Mouse (Mus musculus) kidney, postnatal 4 days (tissue): ENCODE measurements around the gene Lmntd2.
"Not testable (repeated sequence)": the region's sequence is repeated elsewhere in the genome, so short reads cannot be mapped to it uniquely, and the experiment has no call there.

Experiments
- DNase-seq, 2 experiments: peaks; one replicate each; pipeline ENCODE4 v3.0.0; 2021; ENCODE audit warnings: mixed read lengths in 2 of 2

The Lmntd2 gene

DNA sequence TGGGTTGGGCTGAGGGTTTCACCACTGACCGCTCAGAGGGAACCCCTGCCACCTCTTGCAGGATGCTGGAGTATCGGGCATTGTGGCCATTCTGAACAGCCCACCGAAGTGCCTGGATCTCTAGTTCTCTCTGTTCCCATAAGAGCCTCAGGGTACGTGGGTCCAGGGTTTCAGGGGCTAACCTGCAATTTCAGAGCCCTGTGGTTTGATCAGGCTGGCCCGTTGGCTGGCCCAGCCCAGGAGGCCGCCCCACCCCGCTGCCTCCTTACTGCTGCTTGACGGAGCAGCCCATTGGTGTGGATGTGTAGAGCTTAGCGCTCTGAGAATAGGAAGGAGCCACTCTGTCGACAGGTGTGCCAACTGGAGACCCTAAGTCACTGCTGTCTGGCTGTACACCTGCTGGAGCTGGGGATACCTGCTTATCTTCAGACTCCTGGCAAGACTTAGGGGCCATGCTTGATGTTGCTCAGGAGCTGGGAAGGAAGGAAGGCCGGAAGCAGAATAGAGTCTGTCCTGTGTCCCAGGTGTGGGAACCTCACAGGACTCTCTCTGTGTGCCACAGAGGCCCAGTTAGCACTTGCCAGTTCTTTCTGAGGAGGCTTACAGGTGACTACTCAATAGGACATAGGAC, at the start of gene Lmntd2:
TSS of gene Lmntd2 (minus strand) at position 476 of the 631 bp plus-strand sequence.
- no peak for DNase-seq

DNA sequence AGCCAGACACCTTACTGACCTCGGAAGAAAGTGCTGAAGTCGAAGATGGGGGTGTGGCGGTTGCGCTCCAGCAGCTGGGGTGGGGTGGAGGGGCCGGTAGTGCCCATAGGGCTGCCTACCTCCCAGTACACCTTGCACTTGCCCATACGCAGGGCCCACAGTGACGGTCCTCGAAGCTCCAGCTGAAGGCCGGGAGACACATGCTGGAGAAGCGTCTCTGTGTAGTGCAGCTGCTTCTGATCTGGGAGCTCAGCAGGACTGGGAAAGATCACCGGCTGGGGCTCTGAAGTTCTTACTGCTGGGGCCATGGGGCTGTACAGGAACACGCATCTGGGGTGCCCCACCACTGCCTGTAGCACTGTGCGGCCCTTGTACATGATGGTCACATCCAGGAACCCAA, 49.8 kb upstream of the Lmntd2 start:
- DNase-seq = no peak

DNA sequence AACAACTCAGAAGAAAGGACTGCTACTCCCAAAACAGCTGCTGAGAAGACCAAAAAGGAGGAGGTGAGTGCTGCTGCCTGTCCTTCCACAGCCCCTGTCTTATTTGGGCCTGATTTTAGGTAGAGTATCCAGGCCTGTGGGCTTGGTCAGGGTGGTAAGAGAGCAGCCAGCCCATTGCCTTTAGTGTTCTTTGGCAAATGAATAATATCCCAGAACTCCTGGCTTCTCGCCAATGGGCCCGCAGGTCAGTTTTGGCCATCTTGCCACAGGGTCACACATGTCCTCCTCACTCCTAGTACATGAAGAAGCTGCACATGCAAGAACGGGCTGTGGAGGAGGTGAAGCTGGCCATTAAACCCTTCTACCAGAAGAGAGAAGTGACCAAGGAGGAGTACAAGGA, 47.6 kb upstream of the Lmntd2 start:
- no peak for DNase-seq

DNA sequence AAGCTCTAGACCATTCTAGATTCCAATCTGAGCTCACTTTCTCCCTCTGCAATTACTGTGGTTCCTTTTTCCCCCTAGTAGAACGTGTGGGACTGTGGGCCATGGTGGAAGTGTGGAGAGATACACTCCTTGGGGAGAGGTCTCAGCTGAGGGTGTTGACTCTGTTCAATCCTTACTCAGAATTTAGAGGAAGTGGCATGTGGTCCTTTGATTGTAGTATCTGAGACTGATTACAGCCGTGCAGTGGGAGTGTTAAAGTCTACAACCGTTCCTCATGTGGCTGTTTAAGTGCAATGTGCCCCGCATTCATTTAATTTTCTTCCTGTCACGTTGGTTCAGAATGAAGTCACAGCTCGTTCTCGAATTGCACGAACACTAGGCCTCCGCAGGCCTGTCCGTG, 42.3 kb upstream of the Lmntd2 start:
- DNase-seq = no peak

- not testable (repeated sequence) for DNase-seq
Measured at GRCm38 (mm10) chr7:141250486-141250885, 36.6 kb upstream of the Lmntd2 start.

DNA sequence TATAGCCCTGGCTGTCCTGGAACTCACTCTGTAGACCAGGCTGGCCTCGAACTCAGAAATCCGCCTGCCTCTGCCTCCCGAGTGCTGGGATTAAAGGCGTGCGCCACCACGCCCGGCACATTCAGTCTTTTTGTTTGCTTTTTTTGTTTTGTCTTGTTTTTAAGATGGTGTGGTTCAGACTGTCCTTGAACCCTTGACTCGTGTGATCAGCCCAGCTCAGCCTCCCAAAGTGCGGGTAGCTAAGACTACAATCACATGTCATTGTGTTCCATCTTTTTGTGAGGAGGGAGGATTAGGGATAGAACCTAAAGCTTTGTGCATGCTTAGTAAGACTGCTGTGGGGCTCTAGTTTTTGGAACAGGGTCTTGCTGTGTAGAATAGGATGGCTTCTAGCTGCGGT, 17.7 kb upstream of the Lmntd2 start:
- DNase-seq = no peak

DNA sequence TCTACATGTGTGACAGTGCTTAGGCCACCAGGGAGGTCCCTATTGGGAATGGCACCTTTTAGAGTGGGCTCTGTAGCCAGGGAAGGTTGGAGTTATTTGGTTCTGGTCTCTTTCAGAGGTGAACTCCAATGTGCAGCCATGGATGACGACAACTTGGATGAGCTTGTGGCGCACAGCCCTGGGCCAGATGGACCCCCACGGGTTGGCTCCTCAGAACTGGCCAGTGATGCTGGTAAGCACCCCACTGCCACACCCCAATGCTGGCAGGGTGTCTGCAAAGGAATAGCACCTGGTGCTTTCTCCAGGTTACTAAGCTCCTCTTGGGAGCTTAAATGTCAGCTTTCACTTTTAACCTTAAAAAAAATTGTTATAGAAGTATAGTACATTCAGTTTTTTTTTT, 17.2 kb upstream of the Lmntd2 start:
- no peak for DNase-seq

- DNase-seq = no peak
Measured at GRCm38 (mm10) chr7:141230570-141230969, 16.7 kb upstream of the Lmntd2 start.

DNA sequence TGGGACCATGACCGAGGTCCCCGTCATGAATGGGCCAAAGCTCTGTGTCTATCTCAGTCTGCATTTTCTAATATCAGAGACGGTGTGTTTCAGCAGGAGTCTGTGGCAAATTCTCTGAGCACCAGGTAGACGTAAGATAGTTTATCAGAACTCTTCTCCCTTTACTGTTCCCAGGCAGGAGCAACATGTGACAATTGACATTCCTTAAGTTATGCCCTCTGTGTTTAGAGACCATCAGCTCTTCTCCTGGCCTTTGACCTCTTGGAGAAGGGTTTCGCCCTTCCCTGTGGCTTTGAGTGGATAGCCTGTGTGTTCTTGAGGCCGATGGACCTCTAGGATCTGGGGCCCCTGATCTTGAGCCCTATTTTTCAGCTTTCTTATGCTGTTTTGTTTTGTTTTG, 15.8 kb upstream of the Lmntd2 start:
- DNase-seq = no peak

DNA sequence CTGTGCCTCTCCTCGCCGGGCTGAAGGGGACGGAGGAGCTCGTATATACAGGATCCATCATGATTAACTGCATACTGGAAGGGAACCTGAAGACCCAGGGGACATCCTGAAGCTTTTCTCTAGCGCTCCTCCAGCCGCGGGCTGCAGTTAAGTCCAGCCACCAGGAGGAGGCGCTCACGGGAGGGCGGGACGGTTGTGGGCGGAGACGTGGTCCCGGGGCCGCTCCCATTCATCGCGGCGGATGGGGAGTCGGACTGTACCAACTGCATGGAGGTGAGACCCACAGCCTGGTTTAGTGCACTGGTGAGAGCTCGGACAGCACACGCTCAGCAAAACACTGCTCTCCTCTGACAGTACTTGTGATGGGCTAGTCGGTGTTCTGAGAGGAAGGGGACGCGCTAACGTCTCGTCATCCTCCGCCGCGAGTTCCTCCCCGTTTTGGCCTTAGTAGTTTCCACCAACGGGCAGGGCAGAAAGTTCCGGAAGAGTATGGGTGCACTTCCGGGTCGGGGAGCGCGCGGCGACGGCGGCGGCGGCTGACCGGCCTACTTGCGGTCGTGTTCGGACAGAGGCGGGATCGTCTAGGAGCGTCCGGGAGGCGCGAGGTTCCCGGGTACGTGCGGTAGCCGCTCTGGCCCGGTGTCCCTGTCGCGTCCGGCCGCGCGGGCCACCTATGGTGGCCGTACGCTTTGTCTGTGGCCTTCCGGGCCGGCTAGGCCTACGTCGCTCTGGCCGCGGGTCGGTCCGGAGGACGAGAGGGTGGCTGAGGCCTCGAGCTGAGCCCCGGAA, 14.6 kb upstream of the Lmntd2 start, which contains the start of gene Phrf1:
TSS of gene Phrf1 (plus strand) at position 506 of the 789 bp plus-strand sequence.
- peak; percentile 96 for DNase-seq

DNA sequence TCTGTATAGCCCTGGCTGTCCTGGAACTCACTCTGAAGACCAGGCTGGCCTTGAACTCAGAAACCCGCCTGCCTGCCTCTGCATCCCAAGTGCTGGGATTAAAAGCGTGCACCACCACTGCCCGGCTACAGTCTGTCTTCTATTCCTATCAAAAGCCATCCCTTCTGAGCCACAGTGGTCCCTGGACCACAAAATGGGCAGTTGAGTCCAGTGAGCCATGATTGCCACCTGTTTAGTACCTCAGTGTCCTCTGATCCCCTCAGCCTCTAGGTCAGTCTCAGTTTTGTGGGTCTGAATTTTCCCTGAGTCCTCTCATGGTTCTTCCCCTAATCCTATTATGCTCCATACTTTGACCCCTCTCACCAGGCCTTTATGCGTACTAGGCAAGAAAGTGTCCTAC, 13.9 kb upstream of the Lmntd2 start:
- no peak for DNase-seq

DNA sequence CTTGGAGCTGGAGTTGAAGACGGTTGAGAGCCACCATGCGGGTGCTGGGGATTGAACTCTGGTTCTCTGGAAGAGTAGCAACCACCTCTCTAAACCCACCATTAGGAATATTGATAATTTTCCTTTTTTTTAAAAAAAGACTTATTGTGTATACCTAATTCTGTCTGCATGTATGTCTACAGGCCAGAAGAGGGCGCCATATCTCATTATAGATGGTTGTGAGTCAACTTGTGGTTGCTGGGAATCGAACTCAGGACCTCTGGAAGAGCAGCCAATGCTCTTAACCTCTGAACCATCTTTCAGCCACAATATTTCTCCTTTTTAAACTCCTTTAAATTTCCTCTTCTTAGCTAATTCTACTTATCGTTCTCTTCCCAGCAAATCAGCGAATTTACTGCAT, 12.7 kb upstream of the Lmntd2 start:
- no peak for DNase-seq

DNA sequence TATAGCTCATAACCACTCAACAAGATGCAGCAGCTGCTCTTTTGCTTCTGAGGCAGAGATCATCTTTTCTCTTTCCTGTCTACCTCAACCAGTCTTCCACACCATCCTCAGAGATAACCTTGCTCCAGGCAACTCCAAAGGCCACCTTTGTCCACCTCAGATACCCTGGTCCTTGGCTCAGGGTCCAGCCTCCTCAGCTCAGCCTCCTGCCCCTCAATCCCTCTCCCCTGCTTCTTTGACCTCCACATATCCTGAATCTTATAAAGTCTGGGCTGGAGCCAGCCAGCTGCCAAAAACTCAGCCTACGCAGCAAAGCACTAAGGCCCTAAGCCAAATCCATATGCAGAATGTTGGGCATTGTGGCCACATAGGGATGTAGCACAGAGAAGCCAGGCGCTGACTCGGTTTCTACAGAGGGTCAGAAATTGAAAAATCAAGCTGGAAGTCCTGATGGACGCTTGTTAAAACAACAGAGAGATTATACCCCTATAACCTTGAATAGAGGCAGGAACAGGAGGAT, 8.9 kb upstream of the Lmntd2 start:
- no peak for DNase-seq

DNA sequence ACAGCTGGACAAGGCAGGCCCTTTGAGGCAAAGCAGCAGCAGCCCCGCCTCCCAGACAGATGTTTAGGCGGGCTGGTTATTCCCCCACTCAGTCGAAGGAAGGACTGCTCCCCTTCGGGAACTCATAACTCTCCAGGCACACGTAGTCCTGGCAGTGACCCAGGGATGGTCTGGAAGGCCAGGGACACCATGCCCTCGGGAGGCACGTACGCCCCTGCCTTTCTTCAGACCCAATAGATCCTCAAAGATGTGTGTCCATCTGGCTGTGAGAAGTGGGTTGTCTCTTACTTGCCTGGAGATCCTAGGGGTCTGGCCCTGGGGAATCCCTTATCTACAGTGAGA, 8.2 kb upstream of the Lmntd2 start:
- DNase-seq = no peak

- DNase-seq = peak; percentile 98 to 99
Measured at GRCm38 (mm10) chr7:141221249-141222125, 7.6 kb upstream of the Lmntd2 start.

DNA sequence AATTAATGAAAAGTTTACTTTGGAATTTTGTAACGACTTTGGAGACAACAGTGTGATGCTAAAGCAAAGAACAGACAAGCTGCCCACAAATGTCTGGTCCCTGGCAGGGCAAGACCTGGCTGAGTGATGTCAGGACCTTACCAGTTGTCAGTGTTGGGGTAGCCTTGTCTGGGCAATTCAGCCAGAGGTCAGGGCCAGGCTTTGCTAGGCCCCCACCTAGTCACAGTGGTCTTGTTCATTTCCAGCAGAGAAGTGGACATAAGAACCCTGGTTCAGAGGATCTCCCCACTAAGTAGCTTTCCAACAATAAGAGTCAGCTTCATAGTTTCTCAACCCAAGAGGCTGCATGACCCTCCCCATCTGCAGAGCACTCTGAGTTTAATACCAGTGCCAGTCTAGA, 6.5 kb upstream of the Lmntd2 start:
- DNase-seq = no peak

GRCm38 (mm10) chr7:141219558-141220099, 5.7 kb upstream of the Lmntd2 start:
- DNase-seq = no peak

DNA sequence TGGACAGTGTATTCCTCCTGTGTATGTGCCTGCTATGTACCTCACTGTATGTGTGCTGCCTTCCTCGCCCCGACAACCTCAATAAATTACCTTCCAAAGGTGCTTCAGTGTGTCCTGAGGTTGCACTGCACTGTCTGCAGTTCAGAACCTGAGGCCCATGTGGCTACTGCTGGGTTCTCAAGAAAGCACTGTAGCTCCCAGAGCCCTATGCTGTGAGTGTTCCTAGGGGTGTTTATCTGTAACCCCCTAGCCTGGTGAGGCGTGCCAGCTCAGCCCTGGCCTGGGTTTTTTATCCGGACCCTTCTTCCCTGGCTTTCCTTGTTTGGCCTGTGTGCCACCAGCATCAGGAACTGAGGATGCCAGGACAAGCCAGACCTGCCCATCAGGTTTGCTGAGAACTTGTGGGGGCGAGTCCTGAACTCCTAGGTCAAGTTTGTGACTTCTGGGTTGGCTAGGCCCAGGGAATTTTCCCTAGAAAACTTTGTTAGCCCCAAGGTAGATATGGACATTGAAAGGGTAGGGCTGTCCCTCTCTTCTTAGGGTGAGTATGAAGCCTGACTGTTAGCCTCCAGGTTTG, 4.8 kb upstream of the Lmntd2 start:
- DNase-seq = no peak

- DNase-seq = no peak
Measured at GRCm38 (mm10) chr7:141218141-141218540, 4.3 kb upstream of the Lmntd2 start.

DNA sequence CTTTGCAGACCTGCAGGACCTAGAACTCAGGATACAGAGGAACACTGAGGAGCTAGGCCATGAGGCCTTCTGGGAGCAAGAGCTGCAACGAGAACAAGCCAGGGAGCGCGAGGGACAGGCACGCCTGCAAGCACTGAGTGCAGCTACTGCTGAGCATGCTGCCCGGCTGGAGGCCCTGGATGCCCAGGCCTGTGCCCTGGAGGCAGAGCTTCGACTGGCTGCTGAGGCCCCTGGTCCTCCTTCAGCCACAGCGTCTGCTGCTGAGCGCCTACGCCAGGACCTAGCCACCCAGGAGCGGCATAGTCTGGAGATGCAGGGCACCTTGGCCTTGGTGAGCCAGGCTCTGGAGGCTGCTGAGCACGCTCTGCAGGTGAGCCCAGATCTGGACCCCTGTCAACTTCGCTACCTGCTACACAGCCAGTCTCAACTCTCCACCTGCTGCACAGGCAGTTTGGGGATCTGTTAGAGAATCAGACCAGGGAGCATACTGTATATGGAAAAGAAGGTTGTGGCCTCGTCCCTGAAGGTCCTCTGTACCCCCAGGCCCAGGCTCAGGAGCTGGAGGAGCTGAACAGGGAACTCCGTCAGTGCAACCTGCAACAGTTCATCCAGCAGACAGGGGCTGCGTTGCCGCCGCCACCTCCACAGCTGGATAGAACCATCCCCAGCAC, 3.6 kb upstream of the Lmntd2 start:
- DNase-seq = no peak

GRCm38 (mm10) chr7:141216894-141217293, 3.0 kb upstream of the Lmntd2 start:
- DNase-seq = no peak
